Mouse (Mus musculus): ENCODE measurements around the gene Aunip.
A peak's percentile ranks its signal among the peaks of the same experiment; 100 is the strongest.

Gene Aunip

GRCm38 (mm10) chr4:134510845-134511411 lies at the start of gene Aunip:
Aunip (plus strand) TSS chr4:134510999.
- peak; percentile 95 for DNase-seq (ENCODE audit: low read depth, low spot score)

- no peak for DNase-seq (ENCODE audit: low read depth, low spot score)
These were observed 49.5 kb upstream of the Aunip start for GRCm38 (mm10) chr4:134461252-134461651.

GRCm38 (mm10) chr4:134465789-134466188 lies 45.0 kb upstream of the Aunip start:
- DNase-seq (ENCODE audit: low read depth, low spot score) = no peak

- no peak for DNase-seq (ENCODE audit: low read depth, low spot score)
These were observed 44.2 kb upstream of the Aunip start for GRCm38 (mm10) chr4:134466381-134467262.

- DNase-seq (ENCODE audit: low read depth, low spot score) = peak; percentile 61
These were observed 43.2 kb upstream of the Aunip start for GRCm38 (mm10) chr4:134467435-134468214.

- peak; percentile 99 for DNase-seq (ENCODE audit: low read depth, low spot score)
These were observed 42.6 kb upstream of the Aunip start, which contains the start of gene Stmn1 for GRCm38 (mm10) chr4:134468215-134468575. Stmn1 (plus strand) TSS chr4:134468320.

GRCm38 (mm10) chr4:134468578-134469266 lies 42.1 kb upstream of the Aunip start:
- peak; percentile 96 for DNase-seq (ENCODE audit: low read depth, low spot score)

GRCm38 (mm10) chr4:134469341-134469796 lies 41.4 kb upstream of the Aunip start:
- no peak for DNase-seq (ENCODE audit: low read depth, low spot score)

- DNase-seq (ENCODE audit: low read depth, low spot score) = no peak
These were observed 40.8 kb upstream of the Aunip start for GRCm38 (mm10) chr4:134469985-134470384.

- DNase-seq (ENCODE audit: low read depth, low spot score) = no peak
These were observed 39.3 kb upstream of the Aunip start for GRCm38 (mm10) chr4:134471469-134471868.

GRCm38 (mm10) chr4:134473764-134474163 lies 37.0 kb upstream of the Aunip start:
- DNase-seq (ENCODE audit: low read depth, low spot score) = peak; percentile 90

GRCm38 (mm10) chr4:134474240-134474639 lies 36.6 kb upstream of the Aunip start:
- DNase-seq (ENCODE audit: low read depth, low spot score) = peak; percentile 65

- DNase-seq (ENCODE audit: low read depth, low spot score) = peak; percentile 69
These were observed 33.9 kb upstream of the Aunip start for GRCm38 (mm10) chr4:134476899-134477298.

- DNase-seq (ENCODE audit: low read depth, low spot score) = peak; percentile 94
These were observed 32.8 kb upstream of the Aunip start for GRCm38 (mm10) chr4:134478031-134478430.

GRCm38 (mm10) chr4:134479839-134480238 lies 31.0 kb upstream of the Aunip start:
- DNase-seq (ENCODE audit: low read depth, low spot score) = no peak

- DNase-seq (ENCODE audit: low read depth, low spot score) = peak; percentile 89
These were observed 29.9 kb upstream of the Aunip start for GRCm38 (mm10) chr4:134480864-134481263.

GRCm38 (mm10) chr4:134481270-134481669 lies 29.5 kb upstream of the Aunip start:
- DNase-seq (ENCODE audit: low read depth, low spot score) = no peak

GRCm38 (mm10) chr4:134482442-134482841 lies 28.4 kb upstream of the Aunip start:
- DNase-seq (ENCODE audit: low read depth, low spot score) = peak; percentile 55

- peak; percentile 47 for DNase-seq (ENCODE audit: low read depth, low spot score)
These were observed 27.6 kb upstream of the Aunip start for GRCm38 (mm10) chr4:134483078-134483688.

GRCm38 (mm10) chr4:134483696-134484095 lies 27.1 kb upstream of the Aunip start:
- DNase-seq (ENCODE audit: low read depth, low spot score) = peak; percentile 98

- DNase-seq (ENCODE audit: low read depth, low spot score) = peak; percentile 66
These were observed 26.6 kb upstream of the Aunip start for GRCm38 (mm10) chr4:134484231-134484630.
